Mouse (Mus musculus): ENCODE measurements around the gene Pomgnt1.

DNA sequence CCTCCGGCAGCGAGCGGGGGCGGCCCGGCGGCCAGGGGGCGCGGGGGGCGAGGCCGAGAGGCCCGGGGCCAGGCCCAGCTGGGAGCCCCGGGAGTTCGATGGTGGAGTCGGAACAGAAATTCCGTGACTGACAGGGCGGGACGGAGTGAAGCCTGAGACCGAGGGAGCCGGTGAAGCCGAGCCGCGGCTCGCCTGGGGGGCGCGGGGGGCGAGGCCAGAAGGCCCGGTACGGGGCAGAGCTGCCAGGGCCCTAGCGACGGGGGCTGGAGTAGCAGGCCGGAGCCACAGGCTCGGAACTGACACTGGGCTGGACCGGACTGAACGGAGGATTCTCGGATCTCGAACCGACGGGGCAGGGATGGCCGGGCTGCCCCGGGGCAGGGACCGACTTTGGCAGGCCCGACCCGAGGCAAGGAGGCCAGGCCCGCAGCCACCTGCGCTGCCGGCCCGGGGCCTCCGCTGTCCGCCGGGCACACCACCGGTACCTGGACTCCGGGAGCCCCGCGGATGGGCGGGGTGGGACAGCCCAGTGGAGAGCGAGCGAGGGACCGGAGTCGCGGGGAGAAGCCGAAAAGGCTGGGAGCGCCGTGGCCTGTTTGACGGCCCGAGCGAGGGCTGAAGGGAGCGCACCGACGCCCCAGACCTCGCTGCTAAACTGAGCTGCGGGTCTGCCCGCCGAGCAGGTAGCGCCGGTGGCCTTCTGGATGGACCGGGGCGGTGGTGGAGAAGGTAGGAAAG, 47.8 kb upstream of the Pomgnt1 start:
- TF ChIP-seq CTCF (IDR thresholded peaks at IDR 0.05; ENCODE audit: borderline replicate concordance, control insufficient read depth, extremely low read depth, insufficient read depth, low read length, poor library complexity) (0 out of 2 replicates have a peak, but pooled peaks have one; percentile 4), POLR2A (IDR thresholded peaks at IDR 0.05; ENCODE audit: control insufficient read depth, extremely low read depth, insufficient read depth, low read length, poor library complexity) (no peak)
